Mouse (Mus musculus): ENCODE data around the gene Dner.
A peak's percentile ranks its signal among the peaks of the same experiment; 100 is the strongest.

The Dner gene

DNA sequence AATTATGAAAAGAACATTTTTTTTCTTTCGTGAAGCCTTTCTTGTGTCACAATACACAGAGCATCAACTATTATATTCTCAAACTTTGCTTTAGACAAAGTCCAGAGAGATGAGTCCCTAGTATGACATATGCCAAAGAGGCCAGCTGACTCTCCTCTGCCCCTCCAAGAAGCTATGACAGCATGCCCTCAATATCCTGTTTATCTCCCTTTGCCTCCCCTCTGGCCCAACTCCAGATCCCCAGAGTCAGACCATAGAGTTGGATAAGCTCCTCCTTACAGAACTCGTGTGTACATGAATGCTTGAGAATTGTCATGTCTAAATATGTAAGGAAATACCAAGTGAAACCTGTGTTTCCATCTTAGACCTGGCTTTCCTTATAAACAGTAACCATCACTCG, 170.5 kb downstream of the Dner start:
- no peak for DNase-seq (ENCODE audit: low read depth, low spot score)

DNA sequence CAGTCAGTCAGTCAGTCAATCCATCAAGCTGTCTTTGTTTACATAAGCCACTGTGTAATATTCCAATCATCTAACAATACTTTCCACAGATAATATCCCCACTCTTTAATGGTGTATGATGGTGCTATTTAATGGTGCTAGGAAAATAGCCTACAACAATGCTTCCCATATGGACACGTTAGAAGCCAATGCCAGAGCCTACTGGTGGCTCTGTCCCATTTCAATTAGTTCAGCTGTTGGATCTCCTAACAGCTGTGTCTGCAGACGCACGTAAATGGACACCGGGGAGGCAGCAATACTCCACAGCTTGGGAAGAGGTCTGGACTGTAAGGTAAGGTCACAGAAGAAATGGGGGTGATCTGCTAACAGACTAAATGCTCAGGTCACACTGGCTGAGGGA, 171.6 kb downstream of the Dner start:
- DNase-seq (ENCODE audit: low read depth, low spot score): no peak

DNA sequence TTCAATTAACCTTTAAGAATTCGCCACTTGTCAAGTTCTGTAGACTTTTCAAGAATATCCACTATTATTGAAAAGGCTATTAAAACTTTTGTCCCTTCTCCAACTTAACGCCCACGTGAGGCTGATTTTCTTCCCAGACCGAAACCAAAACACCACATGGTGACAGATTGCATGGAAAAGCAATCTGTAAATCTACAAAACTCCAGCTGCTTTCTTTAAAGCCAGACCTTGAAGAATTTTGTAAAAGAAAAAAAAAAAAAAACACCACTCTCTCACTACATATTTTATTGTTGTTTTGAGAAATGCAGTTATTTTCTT, 173.1 kb downstream of the Dner start:
- no peak for DNase-seq (ENCODE audit: low read depth, low spot score)

GRCm38 (mm10) chr1:84522256-84522962, 173.6 kb downstream of the Dner start:
- peak; percentile 16 for DNase-seq (ENCODE audit: low read depth, low spot score)

GRCm38 (mm10) chr1:84518347-84518746, 177.7 kb downstream of the Dner start:
- DNase-seq (ENCODE audit: low read depth, low spot score): no peak

DNA sequence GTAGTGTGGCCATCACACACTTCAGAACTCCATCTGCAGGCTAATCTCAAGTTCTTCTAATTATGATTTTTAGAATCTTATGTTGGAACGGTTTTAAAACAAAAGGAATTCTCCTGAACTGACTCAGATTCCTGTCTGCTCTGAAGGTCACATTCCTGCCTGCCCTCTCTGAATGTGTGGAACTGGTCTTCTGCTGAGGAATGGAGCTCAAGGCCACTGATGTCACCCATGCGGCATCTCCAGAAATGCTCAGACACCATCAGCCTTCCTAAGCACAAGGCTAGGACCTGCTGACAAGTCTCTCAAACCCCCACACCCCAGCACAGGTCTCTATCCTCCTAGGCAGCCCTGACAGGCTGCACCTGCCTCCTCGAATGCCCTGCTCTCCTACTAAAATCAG, 182.8 kb downstream of the Dner start:
- no peak for DNase-seq (ENCODE audit: low read depth, low spot score)

- DNase-seq (ENCODE audit: low read depth, low spot score): no peak
Observed at GRCm38 (mm10) chr1:84508510-84508909, 187.5 kb downstream of the Dner start.

DNA sequence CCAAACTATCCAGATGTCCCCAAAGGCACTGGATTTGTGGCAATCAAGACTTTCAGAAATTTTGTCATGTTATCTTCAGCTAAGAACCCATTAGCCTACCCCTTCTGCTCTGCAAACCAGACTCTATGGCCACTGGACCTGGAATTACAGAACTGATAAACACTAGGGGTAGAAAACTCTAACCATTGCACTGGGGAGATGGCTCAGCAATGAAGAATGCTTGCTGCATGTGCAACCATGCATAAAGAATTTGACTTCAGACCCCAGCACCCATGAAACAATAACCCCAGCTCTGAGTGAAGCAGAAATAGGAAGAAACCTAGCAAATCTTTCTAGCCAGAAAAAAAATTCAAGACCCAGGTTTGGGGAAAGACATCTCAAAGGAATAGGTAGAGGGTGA, 188.5 kb downstream of the Dner start:
- no peak for DNase-seq (ENCODE audit: low read depth, low spot score)

- no peak for DNase-seq (ENCODE audit: low read depth, low spot score)
Observed at GRCm38 (mm10) chr1:84506984-84507546, 189.0 kb downstream of the Dner start.

- DNase-seq (ENCODE audit: low read depth, low spot score): no peak
Observed at GRCm38 (mm10) chr1:84500673-84501072, 195.3 kb downstream of the Dner start.

GRCm38 (mm10) chr1:84491732-84492131, 204.3 kb downstream of the Dner start:
- no peak for DNase-seq (ENCODE audit: low read depth, low spot score)

DNA sequence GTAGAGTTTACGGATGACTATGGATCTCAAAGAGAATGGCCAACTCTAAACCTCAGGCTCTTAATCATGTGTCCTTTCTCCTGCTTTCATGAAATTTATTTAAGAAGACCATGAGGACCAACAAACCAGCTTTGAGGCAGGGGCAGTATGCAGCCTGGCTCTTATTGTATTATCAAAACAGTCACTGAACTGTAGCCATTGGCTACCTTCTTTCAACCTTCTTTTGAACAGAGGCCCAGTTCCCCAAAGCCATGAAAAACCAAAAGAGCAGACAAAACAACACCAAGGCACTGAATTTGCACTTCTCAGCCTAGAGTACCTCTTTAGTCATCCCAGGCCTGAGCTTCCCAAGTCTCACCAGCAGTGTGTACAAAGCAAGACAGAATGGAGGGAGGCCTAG, 207.5 kb downstream of the Dner start:
- DNase-seq (ENCODE audit: low read depth, low spot score): no peak

DNA sequence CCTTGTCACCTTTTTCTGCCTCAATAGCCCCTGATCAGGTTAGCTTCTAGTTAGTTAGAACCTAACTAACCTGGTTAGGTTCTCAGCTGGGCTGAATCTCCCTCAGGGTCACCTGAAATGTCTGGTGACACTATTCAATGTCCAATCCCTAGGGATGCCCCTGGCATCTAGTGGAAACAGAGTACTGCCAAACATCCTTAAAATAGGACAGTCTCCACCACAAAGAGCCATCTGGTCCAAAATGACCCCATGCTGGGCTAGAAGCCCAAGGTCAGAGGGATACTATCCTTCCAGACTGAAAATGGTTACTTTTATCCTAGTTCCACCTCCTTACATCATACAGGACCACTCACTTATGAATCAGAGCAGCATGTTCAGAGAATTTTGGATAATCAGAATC, 211.0 kb downstream of the Dner start:
- DNase-seq (ENCODE audit: low read depth, low spot score): no peak

- no peak for DNase-seq (ENCODE audit: low read depth, low spot score)
Observed at GRCm38 (mm10) chr1:84484577-84484976, 211.4 kb downstream of the Dner start.

GRCm38 (mm10) chr1:84479976-84480375, 216.0 kb downstream of the Dner start:
- DNase-seq (ENCODE audit: low read depth, low spot score): no peak

GRCm38 (mm10) chr1:84474274-84474673, 221.7 kb downstream of the Dner start:
- DNase-seq (ENCODE audit: low read depth, low spot score): no peak

GRCm38 (mm10) chr1:84472260-84472659, 223.8 kb downstream of the Dner start:
- DNase-seq (ENCODE audit: low read depth, low spot score): no peak

DNA sequence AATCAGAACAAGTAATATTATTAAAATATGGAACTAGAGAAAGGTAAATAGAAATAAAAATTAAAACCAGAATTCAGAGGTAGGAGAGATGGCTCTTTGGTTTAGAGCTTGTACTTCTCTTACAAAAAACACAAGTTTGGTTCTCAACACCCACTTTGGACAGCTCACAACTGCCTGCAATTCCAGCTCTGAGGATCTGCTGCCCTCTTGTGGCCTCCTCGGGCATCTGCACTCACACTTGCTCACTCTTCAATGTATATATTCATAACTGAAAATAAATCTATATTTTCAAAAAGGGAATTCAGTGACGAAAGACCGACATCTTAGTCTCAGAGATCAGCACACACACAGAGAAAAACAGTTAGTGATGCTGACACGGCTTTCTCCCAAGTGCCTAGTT, 225.7 kb downstream of the Dner start:
- DNase-seq (ENCODE audit: low read depth, low spot score): peak; percentile 67

GRCm38 (mm10) chr1:84467664-84468063, 228.4 kb downstream of the Dner start:
- no peak for DNase-seq (ENCODE audit: low read depth, low spot score)

DNA sequence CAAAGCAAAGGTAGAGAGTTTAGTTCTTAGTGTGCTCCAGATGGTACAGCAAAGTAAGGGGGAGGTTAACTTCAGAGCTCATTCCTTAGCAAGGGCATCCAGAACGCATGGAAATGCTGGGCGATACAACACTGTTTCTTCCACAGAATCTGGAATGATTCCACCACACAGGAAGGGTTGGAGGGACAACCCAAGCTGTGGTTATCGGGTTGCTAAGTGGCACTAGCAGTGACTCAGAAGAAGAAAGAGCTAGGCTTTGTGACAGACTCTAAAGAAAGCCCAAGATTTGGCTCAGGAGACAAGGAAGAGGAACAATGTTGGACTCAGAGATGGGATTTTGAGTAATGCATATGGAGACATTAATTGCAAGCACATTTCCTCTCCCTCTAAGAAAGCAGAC, 231.3 kb downstream of the Dner start:
- no peak for DNase-seq (ENCODE audit: low read depth, low spot score)

- no peak for DNase-seq (ENCODE audit: low read depth, low spot score)
Observed at GRCm38 (mm10) chr1:84463976-84464662, 231.9 kb downstream of the Dner start.

DNA sequence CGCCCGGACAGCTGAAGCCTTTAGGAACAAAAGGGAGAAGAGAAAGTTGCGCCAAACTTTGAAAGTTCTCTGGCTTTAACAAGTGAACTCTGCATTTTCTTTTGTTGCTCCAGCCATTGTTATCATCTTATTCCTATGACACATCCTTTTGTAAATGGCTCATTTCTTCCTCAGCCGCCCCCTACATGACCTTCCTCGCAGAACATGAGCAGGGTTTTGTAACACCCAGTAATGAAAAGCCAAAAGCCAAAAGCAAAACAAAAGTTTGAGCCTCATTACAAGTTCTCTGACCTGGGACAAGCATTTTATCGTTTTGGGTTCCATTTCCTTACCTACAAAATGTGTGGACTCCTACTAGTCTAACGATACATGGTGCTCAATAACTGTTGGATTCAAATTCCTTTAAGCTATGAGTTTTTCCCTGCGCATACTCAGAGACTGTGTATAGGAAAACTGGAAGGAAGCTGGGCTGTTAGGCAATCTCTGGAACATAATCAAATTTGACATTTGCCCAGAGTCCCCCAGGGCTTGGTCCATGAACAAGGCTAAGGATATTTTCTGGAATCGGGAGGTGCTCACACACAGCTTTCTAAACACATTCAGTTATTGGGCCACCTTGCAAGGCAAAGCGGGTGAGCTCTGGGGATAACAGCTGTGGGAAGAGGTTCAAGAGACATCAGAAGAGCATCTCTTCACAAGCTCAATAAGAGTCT, 246.3 kb downstream of the Dner start:
- DNase-seq (ENCODE audit: low read depth, low spot score): no peak

- DNase-seq (ENCODE audit: low read depth, low spot score): no peak
Observed at GRCm38 (mm10) chr1:84443640-84444039, 252.4 kb downstream of the Dner start.
